Mouse (Mus musculus): Measurements from ENCODE around the gene Sde2.

DNA sequence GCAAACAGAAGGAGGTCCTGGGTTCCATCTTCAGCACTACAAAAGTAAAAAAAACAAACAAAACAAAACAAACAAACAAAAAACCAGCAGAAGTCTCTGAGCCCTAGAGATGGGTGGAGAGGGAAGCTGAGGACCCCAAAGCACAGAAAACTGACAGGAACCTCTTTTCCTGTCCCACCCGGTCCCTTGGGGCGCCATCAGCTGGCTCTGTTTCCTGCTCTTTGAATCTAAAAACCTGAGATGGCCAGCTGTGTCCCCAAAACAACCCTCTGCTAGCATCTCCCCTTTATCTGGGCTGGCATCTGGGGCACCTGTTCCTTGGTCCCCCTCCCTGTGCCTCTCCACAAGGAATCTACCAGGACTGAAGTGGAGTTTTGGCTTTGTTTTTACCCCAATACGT is 26.2 kb upstream of the Sde2 start:
- TF ChIP-seq CTCF (IDR thresholded peaks at IDR 0.05; ENCODE audit: extremely low read depth, insufficient read depth, insufficient read length, insufficient replicate concordance) (no peak), POLR2A (IDR thresholded peaks at IDR 0.05; ENCODE audit: low read depth, low read length) (no peak)

Measured in spleen, adult 2 months (tissue).